In genomic region chr2:154600586-154600985, GRCm38 (mm10) we compare ENCODE assay signal across 15 mouse cellular contexts. TPM values are rescaled to one million over a fixed set of nuclear protein-coding genes. Genes with fewer than 3 reads are reported as not detected.
"Had no signal": no experiment of that assay in that cellular context is flagged by ENCODE, and none has a peak within 500 bp of the region (broad histone marks: within the 10 kb centered on the region; RNA-seq: fewer than 3 reads in every experiment).

No protein-coding gene starts in this region.

- H3K27ac ChIP-seq: limb, embryonic 12.5 days; liver, embryonic 13.5 days; macrophage; midbrain, embryonic 15.5 days; stomach, embryonic 15.5 days had no signal

- H3K27me3 ChIP-seq: limb, embryonic 12.5 days; liver, embryonic 13.5 days; megakaryocyte, embryonic 14.5 days; midbrain, embryonic 15.5 days; stomach, embryonic 15.5 days had no signal

- DNase-seq: layer of hippocampus, adult 9-11 months; liver, embryonic 13.5 days; lung, embryonic 14.5 days; lung, postnatal 14 days; right cerebral cortex, postnatal 14 days; thymus, postnatal 36 days had no signal

- H3K9ac ChIP-seq: limb, embryonic 12.5 days; liver, embryonic 13.5 days; lung, embryonic 14.5 days; midbrain, embryonic 15.5 days; stomach, embryonic 15.5 days had no signal

- ATAC-seq: hindbrain, embryonic 16.5 days; inflammation-experienced regulatory T-cells, adult 6 months; midbrain, embryonic 15.5 days had no signal

- H3K4me2 ChIP-seq: limb, embryonic 12.5 days; lung, embryonic 14.5 days; midbrain, embryonic 11.5 days; midbrain, embryonic 15.5 days; stomach, embryonic 15.5 days had no signal

- H3K36me3 ChIP-seq: limb, embryonic 12.5 days; midbrain, embryonic 15.5 days; stomach, embryonic 15.5 days had no signal

- H3K9me3 ChIP-seq: limb, embryonic 12.5 days; liver, embryonic 13.5 days; megakaryocyte, embryonic 14.5 days; midbrain, embryonic 15.5 days; stomach, embryonic 15.5 days had no signal

- H3K4me3 ChIP-seq: limb, embryonic 12.5 days; liver, embryonic 13.5 days; midbrain, embryonic 15.5 days; stomach, embryonic 15.5 days had no signal

RNA-seq across cellular contexts. Expression of gene 4930519P11Rik, which starts 12.7 kb away (rescaled TPM):
- total RNA-seq: left cerebral cortex, postnatal 36 days had no signal
- polyA plus RNA-seq: inflammation-experienced regulatory T-cells, adult 6 months; limb, embryonic 12.5 days; liver, embryonic 13.5 days; macrophage had no signal
